Mouse (Mus musculus): ENCODE measurements around the gene Engase. TPM values are rescaled to one million over a fixed set of nuclear protein-coding genes. Genes with fewer than 3 reads are reported as not detected.

Gene Engase
- polyA plus RNA-seq (2015; fragmentation: Nextera tagmentation; extraction: Ambion mirVana) = 13.1 and 14.7 TPM in 2 replicates

GRCm38 (mm10) chr11:118476396-118477373, at the start of gene Engase:
Gene Engase, plus strand, starts transcription at chr11:118476829.
- H3K9me3 ChIP-seq = no peaks in the 10 kb centered on the region
- H3K4me2 ChIP-seq (replicated peaks) = peak within 1 kb of the TSS; percentile 91
- ATAC-seq = peak; percentile 99
- no peaks in the 10 kb centered on the region; the same call in 1 of the 2 replicates for H3K36me3 ChIP-seq
- peak within 1 kb of the TSS; percentile 89 for H3K9ac ChIP-seq
- no peaks in the 10 kb centered on the region for H3K27me3 ChIP-seq (replicated peaks)
- peaks cover 19% of the 10 kb centered on the region for H3K4me1 ChIP-seq (replicated peaks)
- peak within 1 kb of the TSS; percentile 80 for H3K4me3 ChIP-seq (replicated peaks)
- WGBS = 1% methylated on average over 57 of the region's 57 CpGs
- peak within 1 kb of the TSS; percentile 73 for H3K27ac ChIP-seq

GRCm38 (mm10) chr11:118427266-118427779, 49.3 kb upstream of the Engase start:
- Histone ChIP-seq H3K4me2 (replicated peaks) (0 out of 2 replicates have a peak overlapping the region, but pooled peaks have one; percentile 63), H3K9ac (no peak overlapping the region), H3K4me3 (replicated peaks) (no peak overlapping the region), H3K27me3 (replicated peaks) (no peaks in the 10 kb centered on the region), H3K4me1 (replicated peaks) (peaks cover 40% of the 10 kb centered on the region), H3K27ac (peak overlapping the region; percentile 82), H3K36me3 (no peaks in the 10 kb centered on the region), H3K9me3 (no peaks in the 10 kb centered on the region)
- WGBS = 42% methylated on average over 3 of the region's 3 CpGs
- ATAC-seq = no peak

- peak within 1 kb of the TSS; percentile 38 for H3K4me3 ChIP-seq (replicated peaks)
- ATAC-seq = no peak
- H3K4me1 ChIP-seq (replicated peaks) = peaks cover 40% of the 10 kb centered on the region
- peak within 1 kb of the TSS; percentile 30; the same call in 1 of the 2 replicates for H3K9ac ChIP-seq
- WGBS = 1% methylated on average over 8 of the region's 8 CpGs
- H3K27me3 ChIP-seq (replicated peaks) = no peaks in the 10 kb centered on the region
- peak within 1 kb of the TSS; percentile 82 for H3K27ac ChIP-seq
- H3K36me3 ChIP-seq = no peaks in the 10 kb centered on the region
- H3K9me3 ChIP-seq = no peaks in the 10 kb centered on the region
- peak within 1 kb of the TSS; percentile 63 for H3K4me2 ChIP-seq (replicated peaks)
These were observed 48.6 kb upstream of the Engase start, which contains the start of gene C1qtnf1 for GRCm38 (mm10) chr11:118427986-118428385. Gene C1qtnf1, plus strand, starts transcription at chr11:118428203.

GRCm38 (mm10) chr11:118428460-118428868, 48.2 kb upstream of the Engase start:
- no peaks in the 10 kb centered on the region for H3K9me3 ChIP-seq
- H3K27me3 ChIP-seq (replicated peaks) = no peaks in the 10 kb centered on the region
- H3K4me3 ChIP-seq (replicated peaks) = peak overlapping the region; percentile 38
- peak overlapping the region; percentile 30; the same call in 1 of the 2 replicates for H3K9ac ChIP-seq
- no peaks in the 10 kb centered on the region for H3K36me3 ChIP-seq
- 14% methylated on average over 11 of the region's 11 CpGs for WGBS
- peaks cover 43% of the 10 kb centered on the region for H3K4me1 ChIP-seq (replicated peaks)
- peak overlapping the region; percentile 63 for H3K4me2 ChIP-seq (replicated peaks)
- H3K27ac ChIP-seq = peak overlapping the region; percentile 82
- ATAC-seq = no peak

GRCm38 (mm10) chr11:118428944-118429709, 47.5 kb upstream of the Engase start:
- peak overlapping the region; percentile 18; the same call in 1 of the 2 replicates for H3K9ac ChIP-seq
- H3K36me3 ChIP-seq = no peaks in the 10 kb centered on the region
- H3K9me3 ChIP-seq = no peaks in the 10 kb centered on the region
- 44% methylated on average over 8 of the region's 8 CpGs for WGBS
- peak overlapping the region; percentile 63 for H3K4me2 ChIP-seq (replicated peaks)
- H3K27me3 ChIP-seq (replicated peaks) = no peaks in the 10 kb centered on the region
- peaks cover 43% of the 10 kb centered on the region for H3K4me1 ChIP-seq (replicated peaks)
- peak overlapping the region; percentile 38 for H3K4me3 ChIP-seq (replicated peaks)
- peak overlapping the region; percentile 82 for H3K27ac ChIP-seq
- ATAC-seq = no peak

GRCm38 (mm10) chr11:118430291-118430885, 46.2 kb upstream of the Engase start:
- H3K4me3 ChIP-seq (replicated peaks) = no peak overlapping the region
- ATAC-seq = no peak
- H3K4me1 ChIP-seq (replicated peaks) = peaks cover 45% of the 10 kb centered on the region
- no peak overlapping the region for H3K27ac ChIP-seq
- no peaks in the 10 kb centered on the region for H3K36me3 ChIP-seq
- H3K9me3 ChIP-seq = no peaks in the 10 kb centered on the region
- no peaks in the 10 kb centered on the region for H3K27me3 ChIP-seq (replicated peaks)
- 0 out of 2 replicates have a peak overlapping the region, but pooled peaks have one; percentile 19 for H3K4me2 ChIP-seq (replicated peaks)
- no peak overlapping the region; the same call in 1 of the 2 replicates for H3K9ac ChIP-seq
- WGBS = 30% methylated on average over 4 of the region's 4 CpGs

GRCm38 (mm10) chr11:118431100-118431948, 45.3 kb upstream of the Engase start:
- Histone ChIP-seq H3K9ac (no peak overlapping the region), H3K9me3 (no peaks in the 10 kb centered on the region), H3K27ac (no peak overlapping the region), H3K4me3 (replicated peaks) (no peak overlapping the region), H3K4me2 (replicated peaks) (no peak overlapping the region), H3K36me3 (no peaks in the 10 kb centered on the region), H3K27me3 (replicated peaks) (no peaks in the 10 kb centered on the region), H3K4me1 (replicated peaks) (peaks cover 45% of the 10 kb centered on the region)
- no peak for ATAC-seq
- 67% methylated on average over 16 of the region's 16 CpGs for WGBS

- H3K27ac ChIP-seq = peak overlapping the region; percentile 54; the same call in 1 of the 2 replicates
- H3K36me3 ChIP-seq = no peaks in the 10 kb centered on the region
- H3K4me2 ChIP-seq (replicated peaks) = peak overlapping the region; percentile 54
- ATAC-seq = no peak
- no peaks in the 10 kb centered on the region for H3K27me3 ChIP-seq (replicated peaks)
- H3K4me3 ChIP-seq (replicated peaks) = peak overlapping the region; percentile 6
- no peak overlapping the region; the same call in 1 of the 2 replicates for H3K9ac ChIP-seq
- peaks cover 44% of the 10 kb centered on the region for H3K4me1 ChIP-seq (replicated peaks)
- no peaks in the 10 kb centered on the region for H3K9me3 ChIP-seq
- WGBS = 49% methylated on average over 10 of the region's 10 CpGs
These were observed 43.2 kb upstream of the Engase start for GRCm38 (mm10) chr11:118433398-118433868.

GRCm38 (mm10) chr11:118434093-118434492, 42.5 kb upstream of the Engase start:
- H3K4me2 ChIP-seq (replicated peaks) = peak overlapping the region; percentile 54
- no peak overlapping the region; the same call in 1 of the 2 replicates for H3K9ac ChIP-seq
- H3K36me3 ChIP-seq = no peaks in the 10 kb centered on the region
- H3K4me1 ChIP-seq (replicated peaks) = peaks cover 42% of the 10 kb centered on the region
- no peaks in the 10 kb centered on the region for H3K27me3 ChIP-seq (replicated peaks)
- H3K27ac ChIP-seq = peak overlapping the region; percentile 7; the same call in 1 of the 2 replicates
- WGBS = 28% methylated on average over 13 of the region's 13 CpGs
- H3K9me3 ChIP-seq = no peaks in the 10 kb centered on the region
- no peak for ATAC-seq
- H3K4me3 ChIP-seq (replicated peaks) = peak overlapping the region; percentile 6

GRCm38 (mm10) chr11:118436471-118436935, 40.1 kb upstream of the Engase start:
- WGBS = 52% methylated on average over 6 of the region's 6 CpGs
- no peaks in the 10 kb centered on the region for H3K36me3 ChIP-seq
- no peak overlapping the region for H3K27ac ChIP-seq
- no peak overlapping the region for H3K4me3 ChIP-seq (replicated peaks)
- H3K27me3 ChIP-seq (replicated peaks) = no peaks in the 10 kb centered on the region
- no peak overlapping the region for H3K4me2 ChIP-seq (replicated peaks)
- no peaks in the 10 kb centered on the region for H3K9me3 ChIP-seq
- H3K9ac ChIP-seq = no peak overlapping the region
- H3K4me1 ChIP-seq (replicated peaks) = peaks cover 30% of the 10 kb centered on the region
- ATAC-seq = no peak

All from intestine, embryonic 15.5 days (tissue).